Mouse (Mus musculus): Measurements from ENCODE around the gene Gm6676. TPM values are rescaled to one million over a fixed set of nuclear protein-coding genes. Genes with fewer than 3 reads are reported as not detected.
"Not testable (repeated sequence)": the region's sequence is repeated elsewhere in the genome, so short reads cannot be mapped to it uniquely, and the experiment has no call there.

Gene Gm6676
- 0.08 TPM in 1 of 2 replicates, not detected in the other for polyA plus RNA-seq (2015; fragmentation: Nextera tagmentation; extraction: Ambion mirVana)

- not testable (repeated sequence) for H3K4me1 ChIP-seq (ENCODE audit: control insufficient read depth, insufficient read depth, low read length); H3K4me2 ChIP-seq (ENCODE audit: low read depth, low read length)
Measured at GRCm38 (mm10) chr14:7125312-7125711, at the start of gene Gm6676. Gene Gm6676 (minus strand): TSS chr14:7125412.

GRCm38 (mm10) chr14:7174483-7174971, 49.3 kb upstream of the Gm6676 start, which contains the start of gene Gm3512:
Gene Gm3512 (minus strand): TSS chr14:7174533.
- not testable (repeated sequence) for H3K27ac ChIP-seq (ENCODE audit: low read length); H3K4me2 ChIP-seq (ENCODE audit: low read depth, low read length); H3K4me1 ChIP-seq (ENCODE audit: control insufficient read depth, insufficient read depth, low read length); H3K9ac ChIP-seq (ENCODE audit: low read length); H3K9me3 ChIP-seq (replicated peaks; ENCODE audit: control insufficient read depth, low read length); H3K36me3 ChIP-seq (ENCODE audit: control insufficient read depth, insufficient read depth); H3K27me3 ChIP-seq (ENCODE audit: control insufficient read depth, insufficient read depth, low read length); ATAC-seq (replicated peaks; ENCODE audit: extremely low read depth, insufficient read depth, low FRiP score); H3K4me3 ChIP-seq (ENCODE audit: low read length)
- no CpG with 5 or more reads among the region's 37 CpGs for WGBS

More at GRCm38 (mm10) chr14:7125312-7125711, at the start of gene Gm6676:
- H3K4me3 ChIP-seq (ENCODE audit: low read length); H3K27ac ChIP-seq (ENCODE audit: low read length); H3K9ac ChIP-seq (ENCODE audit: low read length); ATAC-seq (replicated peaks; ENCODE audit: extremely low read depth, insufficient read depth, low FRiP score); H3K36me3 ChIP-seq (ENCODE audit: control insufficient read depth, insufficient read depth); H3K9me3 ChIP-seq (replicated peaks; ENCODE audit: control insufficient read depth, low read length); H3K27me3 ChIP-seq (ENCODE audit: control insufficient read depth, insufficient read depth, low read length): not testable (repeated sequence)
- no CpG with 5 or more reads among the region's 2 CpGs for WGBS

GRCm38 (mm10) chr14:7105124-7105802, 19.9 kb downstream of the Gm6676 start:
- not testable (repeated sequence) for H3K9me3 ChIP-seq (replicated peaks; ENCODE audit: control insufficient read depth, low read length); H3K4me1 ChIP-seq (ENCODE audit: control insufficient read depth, insufficient read depth, low read length); H3K36me3 ChIP-seq (ENCODE audit: control insufficient read depth, insufficient read depth); H3K27me3 ChIP-seq (ENCODE audit: control insufficient read depth, insufficient read depth, low read length); ATAC-seq (replicated peaks; ENCODE audit: extremely low read depth, insufficient read depth, low FRiP score)
- H3K9ac ChIP-seq (ENCODE audit: low read length) = peak overlapping the region; percentile 65
- H3K4me3 ChIP-seq (ENCODE audit: low read length) = peak overlapping the region; percentile 51
- peak overlapping the region; percentile 64 for H3K4me2 ChIP-seq (ENCODE audit: low read depth, low read length)
- WGBS = 2% methylated on average over 7 of the region's 54 CpGs
- H3K27ac ChIP-seq (ENCODE audit: low read length) = peak overlapping the region; percentile 67

GRCm38 (mm10) chr14:7100521-7100920, 24.7 kb downstream of the Gm6676 start, which contains the start of gene Gm3696:
Gene Gm3696 (minus strand): TSS chr14:7100621.
- H3K4me3 ChIP-seq (ENCODE audit: low read length); H3K9ac ChIP-seq (ENCODE audit: low read length); H3K9me3 ChIP-seq (replicated peaks; ENCODE audit: control insufficient read depth, low read length); H3K36me3 ChIP-seq (ENCODE audit: control insufficient read depth, insufficient read depth); H3K4me2 ChIP-seq (ENCODE audit: low read depth, low read length); ATAC-seq (replicated peaks; ENCODE audit: extremely low read depth, insufficient read depth, low FRiP score); H3K4me1 ChIP-seq (ENCODE audit: control insufficient read depth, insufficient read depth, low read length); H3K27me3 ChIP-seq (ENCODE audit: control insufficient read depth, insufficient read depth, low read length); H3K27ac ChIP-seq (ENCODE audit: low read length): not testable (repeated sequence)
- WGBS = 76% methylated on average over 1 of the region's 3 CpGs

Other genes starting within 250 kb of the Gm6676 start
- 0.56 and 0.67 TPM in 2 replicates for gene Gm3667, start 235.4 kb downstream of the Gm6676 start, polyA plus RNA-seq (2015; fragmentation: Nextera tagmentation; extraction: Ambion mirVana)
- not detected in 2 replicates for gene Gm6356, start 151.6 kb downstream of the Gm6676 start, polyA plus RNA-seq (2015; fragmentation: Nextera tagmentation; extraction: Ambion mirVana)
- 0.20 TPM in 1 of 2 replicates, not detected in the other for gene Gm10406, start 98.0 kb downstream of the Gm6676 start, polyA plus RNA-seq (2015; fragmentation: Nextera tagmentation; extraction: Ambion mirVana)
- gene Gm3685, start 80.4 kb downstream of the Gm6676 start, polyA plus RNA-seq (2015; fragmentation: Nextera tagmentation; extraction: Ambion mirVana) = not detected in 2 replicates
- 1.1 and 1.5 TPM in 2 replicates for gene Gm3696, start 24.8 kb downstream of the Gm6676 start, polyA plus RNA-seq (2015; fragmentation: Nextera tagmentation; extraction: Ambion mirVana)
- gene Gm3512, start 49.1 kb upstream of the Gm6676 start, polyA plus RNA-seq (2015; fragmentation: Nextera tagmentation; extraction: Ambion mirVana) = 2.5 and 3.0 TPM in 2 replicates
- gene Gm16434, start 69.1 kb upstream of the Gm6676 start, polyA plus RNA-seq (2015; fragmentation: Nextera tagmentation; extraction: Ambion mirVana) = 0.08 TPM in 1 of 2 replicates, not detected in the other
- gene Gm3727, start 139.3 kb upstream of the Gm6676 start, polyA plus RNA-seq (2015; fragmentation: Nextera tagmentation; extraction: Ambion mirVana) = not detected in 2 replicates
- gene Gm3739, start 189.6 kb upstream of the Gm6676 start, polyA plus RNA-seq (2015; fragmentation: Nextera tagmentation; extraction: Ambion mirVana) = 1.0 and 1.2 TPM in 2 replicates
- gene Gm5797, start 207.0 kb upstream of the Gm6676 start, polyA plus RNA-seq (2015; fragmentation: Nextera tagmentation; extraction: Ambion mirVana) = not detected in 2 replicates
- gene Gm8374, start 239.7 kb upstream of the Gm6676 start, polyA plus RNA-seq (2015; fragmentation: Nextera tagmentation; extraction: Ambion mirVana) = not detected in 2 replicates

Data from heart, embryonic 16.5 days (tissue).